Mouse (Mus musculus) MEL (cell line): Measurements from ENCODE around the gene Gigyf1. TPM values are rescaled to one million over a fixed set of nuclear protein-coding genes. Genes with fewer than 3 reads are reported as not detected.

ENCODE experiments used
- DNase-seq: peaks from one replicate; pipeline ENCODE4 v3.0.0; 2011; ENCODE audit warnings: low read depth, low spot score
- H3K27ac ChIP-seq: 2 replicates; pipeline ENCODE4 v1.5.1; 2012; ENCODE audit warnings: low read depth, mild to moderate bottlenecking, control low read depth, low read length, moderate library complexity; ENCODE audit not compliant: control insufficient read depth
- H3K27me3 ChIP-seq, 2 experiments: fragments of 150-350 bp in 1 of 2; sonication (generic) in 1 of 2; 2 replicates each; pipeline ENCODE4 v1.6.1; 2012; ENCODE audit warnings: low read length in 2 of 2, mild to moderate bottlenecking in 2 of 2, improper control_type of control experiment in 1 of 2, moderate library complexity in 1 of 2; ENCODE audit not compliant: insufficient read depth in 2 of 2, control insufficient read depth in 1 of 2
- H3K36me3 ChIP-seq, 2 experiments: 2 replicates each; pipeline ENCODE4 v1.6.1; 2012 to 2014; ENCODE audit warnings: low read length in 2 of 2, improper control_type of control experiment in 1 of 2, inconsistent platforms in 1 of 2, mild to moderate bottlenecking in 1 of 2; ENCODE audit not compliant: insufficient read depth in 2 of 2, control insufficient read depth in 1 of 2
- H3K4me1 ChIP-seq, 2 experiments: fragments of 150-350 bp in 1 of 2; sonication (generic) in 1 of 2; 2 replicates each; pipeline ENCODE4 v1.6.1; 2012; ENCODE audit warnings: low read length in 2 of 2, improper control_type of control experiment in 1 of 2, mild to moderate bottlenecking in 1 of 2; ENCODE audit not compliant: insufficient read depth in 2 of 2, control insufficient read depth in 1 of 2
- H3K4me3 ChIP-seq, 2 experiments: fragments of 150-350 bp in 1 of 2; sonication (generic) in 1 of 2; 2 replicates each; pipeline ENCODE4 v1.5.1; 2012; ENCODE audit warnings: low read depth in 2 of 2, low read length in 2 of 2, mild to moderate bottlenecking in 2 of 2, moderate library complexity in 2 of 2, control low read depth in 1 of 2, improper control_type of control experiment in 1 of 2; ENCODE audit not compliant: control insufficient read depth in 1 of 2, insufficient read depth in 1 of 2
- H3K79me2 ChIP-seq: 2 replicates; pipeline ENCODE4 v1.6.1; 2012; ENCODE audit warnings: mild to moderate bottlenecking, low read length, moderate library complexity; ENCODE audit not compliant: control insufficient read depth, poor library complexity, insufficient read depth
- H3K9ac ChIP-seq: 2 replicates; pipeline ENCODE4 v1.6.1; 2012; ENCODE audit warnings: low read depth, mild to moderate bottlenecking, control low read depth, low read length, moderate library complexity; ENCODE audit not compliant: control insufficient read depth, poor library complexity, severe bottlenecking
- H3K9me3 ChIP-seq: fragments of 150-350 bp; sonication (generic); replicated peaks from 2 replicates; pipeline ENCODE4 v1.6.1; 2012; ENCODE audit warnings: mild to moderate bottlenecking, low read length, improper control_type of control experiment, moderate library complexity; ENCODE audit not compliant: insufficient read depth
- CHD1 ChIP-seq: IDR thresholded peaks from 2 replicates; pipeline ENCODE4 v1.6.1; 2012; ENCODE audit warnings: low read depth, mild to moderate bottlenecking, inconsistent platforms, low read length, improper control_type of control experiment
- CHD2 ChIP-seq: IDR thresholded peaks from 2 replicates; pipeline ENCODE4 v1.6.1; 2011; ENCODE audit warnings: low read length, improper control_type of control experiment
- CTCF ChIP-seq, 3 experiments: IDR thresholded peaks in 2 of 3; conservative IDR thresholded peaks in 1 of 3; 2 replicates each; pipeline ENCODE4 v1.5.1; 2011 to 2012; ENCODE audit warnings: low read length in 3 of 3, low read depth in 2 of 3, mild to moderate bottlenecking in 2 of 3, improper control_type of control experiment in 1 of 3, inconsistent platforms in 1 of 3, mixed read lengths in 1 of 3, moderate library complexity in 1 of 3; ENCODE audit not compliant: control insufficient read depth in 1 of 3, insufficient read depth in 1 of 3, poor library complexity in 1 of 3, severe bottlenecking in 1 of 3
- ELF1 ChIP-seq: IDR thresholded peaks from 2 replicates; pipeline ENCODE4 v1.6.1; 2014; ENCODE audit warnings: low read depth, mild to moderate bottlenecking, inconsistent platforms, low read length, improper control_type of control experiment, moderate library complexity
- ETS1 ChIP-seq: IDR thresholded peaks from 2 replicates; pipeline ENCODE4 v1.6.1; 2012; ENCODE audit warnings: low read depth, mild to moderate bottlenecking, inconsistent platforms, low read length, improper control_type of control experiment, moderate library complexity
- KAT2A ChIP-seq: conservative IDR thresholded peaks from 2 replicates; pipeline ENCODE4 v1.6.1; 2012; ENCODE audit warnings: low read depth, low read length, improper control_type of control experiment, inconsistent platforms
- MAFK ChIP-seq: IDR thresholded peaks from 2 replicates; pipeline ENCODE4 v1.6.1; 2011; ENCODE audit warnings: low read depth, mild to moderate bottlenecking, low read length, improper control_type of control experiment, borderline replicate concordance
- MXI1 ChIP-seq: IDR thresholded peaks from 2 replicates; pipeline ENCODE4 v1.6.1; 2011; ENCODE audit warnings: mild to moderate bottlenecking, low read depth, low read length, improper control_type of control experiment
- MYB ChIP-seq: IDR thresholded peaks from 2 replicates; pipeline ENCODE4 v1.6.1; 2011; ENCODE audit warnings: mild to moderate bottlenecking, low read depth, low read length, improper control_type of control experiment
- MYC ChIP-seq: IDR thresholded peaks from 2 replicates; pipeline ENCODE4 v1.6.1; 2011; ENCODE audit warnings: low read depth, mild to moderate bottlenecking, low read length, improper control_type of control experiment, moderate library complexity
- NRF1 ChIP-seq: IDR thresholded peaks from 2 replicates; pipeline ENCODE4 v1.6.1; 2014; ENCODE audit warnings: low read depth, mild to moderate bottlenecking, inconsistent platforms, low read length, improper control_type of control experiment, moderate library complexity; ENCODE audit not compliant: poor library complexity, insufficient read depth, severe bottlenecking
- POLR2A ChIP-seq, 2 experiments: IDR thresholded peaks; 2 replicates each; pipeline ENCODE4 v1.6.1; 2011 to 2012; ENCODE audit warnings: low read length in 2 of 2, mild to moderate bottlenecking in 2 of 2, control low read depth in 1 of 2, improper control_type of control experiment in 1 of 2, low read depth in 1 of 2, moderate library complexity in 1 of 2; ENCODE audit not compliant: control insufficient read depth in 1 of 2, insufficient read depth in 1 of 2, poor library complexity in 1 of 2
- RAD21 ChIP-seq: IDR thresholded peaks from 2 replicates; pipeline ENCODE4 v1.6.1; 2011; ENCODE audit warnings: mild to moderate bottlenecking, low read depth, low read length, improper control_type of control experiment
- RCOR1 ChIP-seq: IDR thresholded peaks from 2 replicates; pipeline ENCODE4 v1.6.1; 2012; ENCODE audit warnings: low read depth, mild to moderate bottlenecking, inconsistent platforms, low read length, improper control_type of control experiment
- TAL1 ChIP-seq: IDR thresholded peaks from 2 replicates; pipeline ENCODE4 v1.6.1; 2012; ENCODE audit warnings: mild to moderate bottlenecking, inconsistent platforms, low read length, moderate library complexity, mixed read lengths
- TBP ChIP-seq: IDR thresholded peaks from 2 replicates; pipeline ENCODE4 v1.8.0; 2011; ENCODE audit warnings: low read depth, low read length, improper control_type of control experiment
- USF2 ChIP-seq, 2 experiments: IDR thresholded peaks; 2 replicates each; pipeline ENCODE4 v1.6.1; 2011 to 2012; ENCODE audit warnings: improper control_type of control experiment in 2 of 2, low read length in 2 of 2, borderline replicate concordance in 1 of 2, inconsistent platforms in 1 of 2, low read depth in 1 of 2, mild to moderate bottlenecking in 1 of 2; ENCODE audit not compliant: insufficient read depth in 1 of 2
- ZC3H11A ChIP-seq: IDR thresholded peaks from 2 replicates; pipeline ENCODE4 v1.6.1; 2012; ENCODE audit warnings: low read depth, mild to moderate bottlenecking, inconsistent platforms, low read length, improper control_type of control experiment
- ZNF384 ChIP-seq: IDR thresholded peaks from 2 replicates; pipeline ENCODE4 v1.6.1; 2012; ENCODE audit warnings: low read depth, mild to moderate bottlenecking, inconsistent platforms, low read length, improper control_type of control experiment
- polyA plus RNA-seq, 2 experiments: library from polyadenylated mRNA; stranded (reverse) in 1 of 2; unstranded in 1 of 2; fragments of >175 nt in 1 of 2; fragments of >200 nt in 1 of 2; gene quantifications; 2 replicates each; pipeline versions ENCODE4 v1.2.1 to v1.2.4; 2012; ENCODE audit warnings: low replicate concordance in 2 of 2, low read depth in 1 of 2; ENCODE audit not compliant: insufficient read length in 2 of 2, insufficient read depth in 1 of 2, missing spikeins in 1 of 2
- total RNA-seq: library from RNA; depleted of rRNA; stranded (reverse); fragments of 300-350 nt; gene quantifications from 2 replicates; pipeline ENCODE4 v1.2.3, GENCODE M21; 2012

The Gigyf1 gene
- total and polyA plus RNA-seq, 3 experiments, result 5.1 to 24.6 TPM; not detected in 1

- no peak overlapping the region for H3K9ac ChIP-seq
- H3K9me3 ChIP-seq, result no peaks in the 10 kb centered on the region
- H3K36me3 ChIP-seq, result peaks cover 0 to 6% of the 10 kb centered on the region in 2 experiments; a peak in 3 of 4 replicates
- H3K4me1 ChIP-seq, result no peaks in the 10 kb centered on the region
- no peak for TF ChIP-seq TBP
- TF ChIP-seq ZNF384, result no peak
- TF ChIP-seq RAD21, result no peak
- no peak for TF ChIP-seq ETS1
- no peak for TF ChIP-seq ELF1
- TF ChIP-seq TAL1, result no peak
- no peak for TF ChIP-seq MYC
- no peak for TF ChIP-seq MAFK
- TF ChIP-seq ZC3H11A, result no peak
- H3K79me2 ChIP-seq, result no peaks in the 10 kb centered on the region
- no peaks in the 10 kb centered on the region for H3K27me3 ChIP-seq
- H3K27ac ChIP-seq, result no peak overlapping the region
- DNase-seq, result no peak
- H3K4me3 ChIP-seq, result no peak overlapping the region
Measured at GRCm38 (mm10) chr5:137523396-137524250, 5.3 kb downstream of the Gigyf1 start.

GRCm38 (mm10) chr5:137524251-137524515 lies 5.8 kb downstream of the Gigyf1 start:
- Histone ChIP-seq H3K4me3 (no peak overlapping the region), H3K27me3 (no peaks in the 10 kb centered on the region), H3K79me2 (no peaks in the 10 kb centered on the region), H3K9me3 (no peaks in the 10 kb centered on the region), H3K9ac (no peak overlapping the region), H3K36me3 (peaks cover 0 to 6% of the 10 kb centered on the region in 2 experiments; a peak in 3 of 4 replicates), H3K27ac (no peak overlapping the region), H3K4me1 (no peaks in the 10 kb centered on the region)
- no peak for TF ChIP-seq MXI1
- TF ChIP-seq USF2 (IDR thresholded peaks at IDR 0.05; ENCODE audit: borderline replicate concordance in 1 of 2, insufficient read depth in 1 of 2, low read depth in 1 of 2, low read length in 2 of 2), result no peak
- no peak for TF ChIP-seq KAT2A
- no peak for TF ChIP-seq ETS1
- TF ChIP-seq CHD2, result no peak
- TF ChIP-seq NRF1, result no peak
- no peak for TF ChIP-seq CTCF (IDR thresholded peaks at IDR 0.05 in 2 of 3, conservative IDR thresholded peaks at IDR 0.05 in 1 of 3; ENCODE audit: control insufficient read depth in 1 of 3, insufficient read depth in 1 of 3, low read depth in 2 of 3, low read length in 3 of 3, poor library complexity in 1 of 3, severe bottlenecking in 1 of 3)
- TF ChIP-seq CHD1, result no peak
- TF ChIP-seq POLR2A (IDR thresholded peaks at IDR 0.05; ENCODE audit: control insufficient read depth in 1 of 2, insufficient read depth in 1 of 2, low read depth in 1 of 2, low read length in 2 of 2, poor library complexity in 1 of 2), result no peak
- no peak for TF ChIP-seq RCOR1
- no peak for TF ChIP-seq MYB
- no peak for DNase-seq
